Mouse (Mus musculus) C2C12 (cell line): ENCODE results near the gene Calm3.

Experiments
- CEBPB ChIP-seq: IDR thresholded peaks from one replicate; pipeline ENCODE4 v1.6.1; 2011; ENCODE audit warnings: low read depth, mild to moderate bottlenecking, control low read depth, moderate library complexity
- CTCF ChIP-seq: IDR thresholded peaks from one replicate; pipeline ENCODE4 v1.5.1; 2011; ENCODE audit not compliant: control insufficient read depth, insufficient read depth, insufficient read length
- MAX ChIP-seq: IDR thresholded peaks from one replicate; pipeline ENCODE4 v1.6.1; 2011; ENCODE audit warnings: mild to moderate bottlenecking, control low read depth
- USF1 ChIP-seq: IDR thresholded peaks from one replicate; pipeline ENCODE4 v1.6.1; 2011; ENCODE audit warnings: low read depth, mild to moderate bottlenecking, control low read depth, moderate library complexity

DNA sequence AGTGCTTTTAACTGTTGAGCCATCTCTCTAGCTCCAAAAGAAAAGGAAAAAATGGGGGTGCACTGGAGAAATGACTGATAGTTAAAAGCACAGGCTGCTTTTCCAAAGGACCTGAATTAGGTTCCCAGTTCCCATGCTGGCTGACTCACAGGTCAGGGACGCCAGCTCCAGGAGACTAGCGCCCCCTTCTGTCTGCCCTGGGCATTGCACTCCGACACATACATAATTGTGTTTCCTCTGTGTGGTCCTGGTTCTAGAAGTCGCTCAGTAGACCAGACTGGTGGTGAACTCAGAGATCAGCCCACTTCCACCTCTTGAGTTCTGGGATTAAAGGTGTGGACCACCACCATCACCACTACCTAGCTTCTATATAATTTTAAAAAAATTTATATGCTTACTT, 13.4 kb upstream of the Calm3 start:
- TF ChIP-seq CTCF: peak; percentile 5
- TF ChIP-seq MAX: no peak
- TF ChIP-seq USF1: no peak
- no peak for TF ChIP-seq CEBPB
